Mouse (Mus musculus) adipocyte (in vitro differentiated cells): Measurements from ENCODE around the gene Pknox2.
A peak's percentile ranks its signal among the peaks of the same experiment; 100 is the strongest.

Source experiments
- DNase-seq: peaks from one replicate; pipeline ENCODE4 v3.0.0-alpha.2; 2016; ENCODE audit warnings: low spot score

Gene Pknox2

DNA sequence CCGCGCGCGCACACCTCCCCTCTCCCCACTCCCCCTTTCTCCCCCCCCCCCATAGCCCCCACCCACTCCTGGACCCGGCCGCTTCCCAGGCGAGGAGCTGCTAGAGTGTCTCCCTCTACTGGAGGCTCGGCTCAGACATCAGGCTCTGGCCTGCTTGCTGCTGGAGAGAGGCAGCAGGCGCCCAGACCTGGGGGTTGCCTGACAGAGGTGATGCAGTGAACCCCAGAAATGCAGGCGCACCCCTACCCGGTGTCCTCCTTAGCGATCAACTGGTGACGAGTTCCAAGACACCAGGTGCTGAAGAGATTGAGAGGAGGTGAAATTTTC lies at the start of gene Pknox2:
Pknox2 (minus strand) TSS at position 49 of the 327 bp plus-strand sequence.
- peak; percentile 75 for DNase-seq

DNA sequence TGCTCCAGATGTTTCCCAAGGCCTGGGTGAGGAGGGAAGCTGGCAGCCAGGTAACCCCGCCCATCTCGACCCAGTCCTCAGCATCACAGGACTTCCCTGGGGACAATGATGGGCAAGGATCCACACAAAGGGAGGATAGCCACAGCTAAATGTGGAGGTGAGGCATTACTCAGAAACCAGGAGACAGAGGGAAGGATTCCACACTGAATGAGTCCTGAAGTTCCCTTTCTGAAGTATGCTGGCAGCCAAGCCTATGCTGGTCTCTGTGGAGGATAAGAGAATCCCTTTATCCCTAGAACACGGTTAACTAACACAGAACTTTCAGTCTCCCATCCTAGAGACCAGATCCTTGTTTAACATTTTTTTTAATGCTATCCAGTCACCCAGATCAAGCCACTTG lies 40.8 kb upstream of the Pknox2 start:
- no peak for DNase-seq

DNA sequence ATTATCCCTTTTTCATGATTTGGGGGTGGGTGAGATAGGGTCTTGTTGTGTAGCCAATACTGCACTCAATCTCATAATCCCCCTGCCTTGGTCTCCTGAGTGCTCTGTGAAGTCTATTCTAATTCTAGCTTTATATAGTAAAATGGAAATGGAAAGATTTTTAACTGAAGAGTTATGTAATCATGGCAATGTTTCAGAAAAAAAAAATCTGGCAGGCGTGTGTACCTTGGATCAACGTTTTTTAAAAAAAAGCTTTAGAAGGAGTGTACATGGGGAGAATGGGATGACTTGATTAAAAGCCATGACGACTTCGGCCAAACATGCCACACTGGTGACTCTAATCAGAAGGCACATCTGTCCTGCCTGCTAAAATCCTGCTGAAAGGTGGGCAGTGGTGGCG lies 40.2 kb upstream of the Pknox2 start:
- DNase-seq: no peak

DNA sequence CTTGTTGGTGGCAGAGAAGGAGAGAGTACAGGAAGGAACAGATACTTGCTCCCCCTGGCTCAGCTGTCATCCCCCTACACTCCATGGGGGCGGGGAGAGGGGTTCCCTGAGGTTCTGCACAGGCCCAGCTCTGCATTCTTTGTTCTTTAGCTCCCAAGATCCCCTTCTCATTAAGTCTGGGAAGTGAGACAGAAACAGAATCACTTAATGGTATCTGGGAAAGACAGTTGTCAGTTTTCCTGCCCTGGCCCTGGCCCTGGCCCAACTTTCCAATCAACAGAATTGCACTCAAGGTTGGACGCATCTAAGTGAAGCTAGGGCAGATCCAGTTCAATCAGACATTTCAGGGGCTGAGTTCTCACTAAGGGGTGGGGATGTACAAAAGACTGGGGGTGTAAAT lies 36.0 kb upstream of the Pknox2 start:
- DNase-seq: no peak

DNA sequence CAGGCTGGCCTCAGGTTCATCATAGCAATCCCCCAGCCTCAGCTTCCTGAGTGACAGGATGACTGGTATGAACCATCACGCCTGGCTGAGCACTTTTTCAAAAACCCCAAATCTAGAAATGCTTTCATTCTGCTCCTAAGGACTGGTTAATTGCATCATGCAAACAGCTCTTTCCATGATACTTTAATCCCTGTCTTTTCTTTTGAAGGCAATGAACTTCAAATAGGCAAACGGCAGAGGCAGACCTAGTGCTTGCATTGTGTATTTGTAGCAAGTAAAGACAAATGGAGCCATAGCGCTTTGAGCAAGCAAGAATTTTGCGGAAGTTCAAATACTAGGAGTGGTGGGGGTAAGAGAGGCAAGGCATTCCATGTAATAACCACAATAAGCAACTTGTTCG lies 34.4 kb upstream of the Pknox2 start:
- DNase-seq: no peak

DNA sequence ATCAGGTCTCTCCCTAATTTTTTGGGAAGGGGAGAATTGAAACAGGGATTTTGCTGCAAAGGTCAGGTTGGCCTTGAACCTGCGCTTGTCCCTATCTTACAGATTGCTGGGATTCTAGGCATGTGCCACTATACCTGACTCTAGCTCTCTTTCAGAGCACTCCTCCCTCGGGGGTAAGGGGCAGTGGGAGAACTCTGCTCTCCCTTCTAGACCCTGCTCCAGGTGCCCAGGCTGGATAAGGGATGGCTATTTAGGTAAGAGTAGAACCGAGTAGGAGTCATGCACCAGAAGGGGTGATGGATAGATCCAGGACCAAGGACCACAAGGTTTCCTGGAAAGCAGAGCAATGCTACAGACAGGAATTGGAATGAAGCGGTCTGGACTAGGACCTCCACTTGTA lies 32.4 kb upstream of the Pknox2 start:
- no peak for DNase-seq

DNA sequence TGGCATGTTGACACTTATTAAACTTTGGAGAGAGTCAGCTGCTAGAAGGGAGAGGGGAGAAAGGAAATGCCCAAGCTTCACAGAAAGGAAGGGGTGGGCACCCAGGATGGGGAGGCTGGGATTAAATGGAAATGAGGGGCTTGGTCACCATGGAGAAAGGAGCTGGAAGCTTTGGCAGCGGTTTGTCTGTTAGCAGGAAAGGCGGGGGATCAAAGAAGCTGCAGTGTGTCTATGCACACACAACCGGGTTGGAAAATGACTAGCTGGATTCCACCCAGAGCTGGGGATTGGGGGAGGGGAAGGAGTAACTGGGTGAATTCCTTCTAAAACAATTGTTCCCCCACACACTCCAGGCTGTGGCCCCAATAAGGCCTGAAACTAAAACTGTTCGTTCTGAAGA lies 31.7 kb upstream of the Pknox2 start:
- no peak for DNase-seq

DNA sequence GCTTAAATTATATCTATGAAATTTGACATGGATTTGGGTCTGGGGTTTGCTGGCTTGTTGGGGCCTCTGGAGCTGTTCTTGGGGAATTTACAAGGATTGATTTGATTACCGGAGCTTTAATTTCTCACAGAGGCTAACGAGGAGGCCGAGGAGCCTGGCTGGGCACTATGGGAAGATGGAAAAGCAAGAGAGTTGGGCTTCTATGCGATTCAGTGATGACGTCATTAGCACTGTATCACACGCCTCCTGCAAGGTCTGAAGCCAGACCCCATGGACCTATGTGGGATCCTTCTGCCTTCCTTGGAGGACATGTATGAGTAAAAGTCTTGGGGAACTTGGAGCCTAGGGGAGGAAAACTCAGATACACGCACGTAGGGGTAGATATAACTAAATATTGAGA lies 30.3 kb upstream of the Pknox2 start:
- no peak for DNase-seq

DNA sequence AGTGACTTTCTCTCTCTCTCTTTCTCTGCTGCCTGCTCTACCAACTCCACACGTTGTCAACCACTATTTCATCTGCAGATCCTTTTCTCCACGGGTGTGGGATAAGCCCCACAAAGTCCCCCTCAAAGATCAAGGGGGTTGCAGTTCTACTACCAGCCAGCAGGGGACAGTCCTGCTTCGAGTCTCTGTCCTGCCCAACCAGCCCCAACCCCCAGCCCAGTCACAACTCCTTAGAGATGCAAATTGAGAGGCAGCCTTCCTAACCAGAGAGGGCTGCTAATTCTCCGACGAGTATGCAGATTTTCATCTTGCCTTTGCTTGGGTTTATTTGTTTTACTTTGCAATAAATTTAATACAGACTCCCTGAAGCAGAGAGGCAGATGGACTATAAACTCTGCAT lies 29.9 kb upstream of the Pknox2 start:
- DNase-seq: peak; percentile 45

DNA sequence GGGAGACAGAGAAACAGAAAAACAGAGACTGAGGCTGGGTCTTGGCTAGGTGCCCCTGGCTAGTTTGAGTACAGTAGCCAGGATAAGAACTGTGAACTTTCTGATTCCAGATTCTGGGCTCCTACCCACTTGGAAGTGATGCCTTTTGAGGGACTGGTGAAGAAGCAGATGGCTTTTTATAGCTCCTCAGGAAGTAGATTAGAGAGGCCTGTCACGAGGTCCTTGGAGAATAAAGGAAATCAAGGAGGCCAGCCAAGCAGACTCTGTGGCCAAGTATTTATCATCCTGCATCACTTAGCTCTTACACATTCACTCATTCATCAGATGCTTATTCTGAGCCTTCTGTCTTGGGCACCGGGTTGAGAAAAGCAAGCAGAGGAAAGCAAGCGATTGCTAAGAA lies 28.8 kb upstream of the Pknox2 start:
- no peak for DNase-seq

DNA sequence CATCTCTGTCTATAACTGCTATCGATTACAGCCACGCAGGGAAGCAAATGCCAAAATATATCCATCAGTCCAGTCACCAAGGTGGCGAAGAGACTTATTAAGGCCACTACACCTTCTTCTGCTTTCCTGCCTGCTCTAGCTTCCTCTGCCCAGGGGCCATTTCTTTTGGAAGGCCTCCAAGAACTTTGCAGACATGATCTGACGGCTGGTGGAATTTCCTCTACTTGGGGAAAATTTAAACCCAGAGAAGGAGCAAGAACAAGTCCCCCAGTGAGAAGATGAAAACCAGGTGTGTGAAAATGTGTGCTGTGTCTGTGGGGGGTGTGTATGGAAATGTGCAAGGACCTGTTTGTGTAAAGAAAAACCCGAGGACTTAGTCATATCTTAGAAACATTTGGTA lies 26.2 kb upstream of the Pknox2 start:
- DNase-seq: no peak

DNA sequence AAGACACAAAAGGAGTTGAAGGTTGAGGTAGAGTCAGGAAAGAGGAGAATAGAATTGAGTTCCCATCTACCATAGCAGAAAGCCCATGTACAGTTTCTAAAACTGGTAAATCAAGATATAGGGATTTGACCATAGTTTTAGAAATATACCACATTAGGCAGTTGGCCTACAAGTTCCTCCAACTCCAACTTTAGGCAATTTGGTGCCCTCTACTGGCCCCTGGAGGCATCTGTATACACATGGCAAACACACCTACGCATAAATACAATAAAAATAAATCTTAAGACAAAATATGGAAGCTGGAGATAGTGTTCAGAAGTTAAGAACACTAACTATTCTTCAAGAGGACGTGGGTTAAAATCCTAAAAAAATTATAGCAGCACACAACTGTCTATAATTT lies 19.7 kb upstream of the Pknox2 start:
- no peak for DNase-seq

DNA sequence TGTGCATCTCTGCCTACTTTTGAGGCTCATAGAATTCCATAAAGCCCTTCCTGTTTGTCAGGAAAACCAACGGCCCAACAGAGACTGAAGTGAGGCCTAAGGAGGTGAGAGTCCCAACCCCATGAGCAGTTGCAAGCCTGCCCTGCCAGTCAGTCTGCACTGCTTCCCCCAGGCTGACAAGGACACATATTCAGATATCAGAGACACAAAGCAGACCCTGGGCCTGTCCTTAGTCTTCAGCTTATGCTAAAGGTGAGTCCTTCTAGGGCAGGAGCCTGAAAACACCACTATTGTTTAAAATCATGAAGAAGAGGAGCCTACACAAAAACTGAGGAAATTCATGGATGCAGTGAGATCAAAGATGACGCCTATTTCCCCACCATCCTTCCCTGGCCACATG lies 13.5 kb upstream of the Pknox2 start:
- DNase-seq: no peak

DNA sequence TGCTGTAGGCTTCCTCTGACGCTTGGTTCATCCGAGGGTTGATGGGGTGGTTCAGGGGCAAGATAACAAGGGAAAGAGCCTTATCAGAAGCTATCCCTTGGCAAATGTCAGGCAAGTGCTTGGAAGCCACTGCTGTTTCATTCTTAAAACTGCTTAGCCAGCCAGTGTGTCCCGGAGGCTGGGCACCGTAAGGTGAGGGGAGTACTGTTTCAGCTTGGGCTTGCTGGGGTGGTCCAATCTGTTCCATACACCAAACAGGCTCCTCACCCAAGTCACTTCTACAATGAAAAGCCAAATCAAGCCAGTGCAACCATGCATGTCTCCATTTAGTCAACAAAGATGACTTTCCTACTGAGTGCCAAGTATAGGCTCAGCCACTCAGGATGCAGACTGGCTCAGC lies 679 bp upstream of the Pknox2 start:
- DNase-seq: no peak

DNA sequence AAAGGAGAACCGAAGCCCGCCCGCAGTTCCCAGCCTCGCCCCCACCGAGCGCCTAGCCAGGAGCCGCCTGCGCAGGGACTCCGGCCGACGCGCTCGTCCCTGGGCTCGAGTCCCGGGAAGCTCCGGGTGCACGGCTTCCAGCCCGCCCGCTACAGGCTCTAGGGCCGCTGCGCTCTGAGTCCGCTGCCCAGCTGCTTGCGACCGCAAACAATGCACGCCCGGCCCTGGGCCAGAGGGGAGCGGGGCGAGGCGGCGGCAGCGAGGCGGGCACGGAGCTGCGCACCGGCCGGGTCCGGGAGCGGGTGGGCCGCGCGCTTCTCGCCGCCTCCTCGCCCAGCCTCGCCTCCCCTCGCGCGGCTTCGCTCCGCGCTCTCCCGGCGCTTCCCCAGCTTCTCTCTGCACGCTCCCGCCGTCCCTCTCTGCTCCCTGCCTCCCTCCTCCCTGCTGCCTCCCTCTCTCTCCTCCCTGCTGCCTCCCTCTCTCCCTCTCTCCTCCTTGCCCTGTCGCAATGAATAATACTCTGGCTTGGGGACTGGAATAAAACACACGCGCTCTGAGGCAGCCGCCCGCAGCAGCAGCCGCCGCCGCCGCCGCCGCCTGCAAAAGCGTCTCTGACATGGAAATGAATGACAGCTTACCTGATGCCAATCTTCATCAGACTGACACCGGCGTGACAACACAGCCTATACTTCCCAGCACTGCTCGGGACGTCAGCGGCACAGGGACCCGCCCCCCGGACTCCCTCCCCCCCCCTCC lies 426 bp downstream of the Pknox2 start:
- DNase-seq: peak; percentile 76

DNA sequence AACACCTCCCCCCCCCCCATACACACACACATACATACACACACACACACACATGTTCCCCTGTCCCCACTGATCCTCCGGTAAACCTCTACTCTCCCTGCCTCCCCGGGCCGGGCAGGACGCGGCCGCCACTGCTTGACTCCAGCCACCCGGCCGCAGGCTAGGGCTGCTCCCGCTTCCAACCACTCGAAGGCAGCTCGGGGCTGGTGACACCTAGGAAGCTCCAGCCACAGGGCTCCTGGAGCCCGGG lies 929 bp downstream of the Pknox2 start:
- no peak for DNase-seq

DNA sequence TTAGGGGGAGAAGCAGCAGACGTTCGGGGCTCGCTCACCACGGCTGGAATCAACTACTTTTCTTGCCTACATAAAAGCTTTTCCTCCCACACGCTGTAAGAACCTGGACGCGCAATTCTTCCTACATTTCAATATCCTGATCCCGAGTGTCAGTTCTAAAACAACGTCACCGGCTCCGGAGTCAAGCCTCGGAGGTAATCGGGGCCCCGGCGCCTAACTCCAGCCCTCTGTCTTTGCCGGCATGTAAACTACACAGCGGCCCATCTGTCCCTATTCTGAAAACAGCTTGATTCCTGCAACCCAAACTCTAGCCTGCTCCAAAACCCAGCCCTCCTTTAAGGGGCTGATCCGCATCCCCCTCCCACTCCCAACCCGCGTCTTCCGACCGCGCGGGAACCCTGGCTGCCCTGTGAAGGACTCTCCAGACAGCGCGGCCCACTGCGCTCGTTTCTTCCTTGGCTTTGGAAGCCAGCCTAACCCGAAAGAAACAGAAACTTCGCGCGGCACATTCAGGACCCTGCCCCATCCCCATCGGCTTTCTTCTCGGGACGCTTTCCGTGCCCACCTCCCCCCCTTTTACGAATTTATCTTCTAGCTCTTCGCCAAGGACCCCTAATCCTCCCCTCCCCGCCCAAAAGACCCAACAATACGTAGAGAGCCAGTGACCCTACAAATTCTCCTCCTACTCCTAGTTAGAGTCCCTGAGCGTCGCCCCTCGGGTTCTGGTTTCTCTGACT lies 1.4 kb downstream of the Pknox2 start:
- peak; percentile 24 for DNase-seq

DNA sequence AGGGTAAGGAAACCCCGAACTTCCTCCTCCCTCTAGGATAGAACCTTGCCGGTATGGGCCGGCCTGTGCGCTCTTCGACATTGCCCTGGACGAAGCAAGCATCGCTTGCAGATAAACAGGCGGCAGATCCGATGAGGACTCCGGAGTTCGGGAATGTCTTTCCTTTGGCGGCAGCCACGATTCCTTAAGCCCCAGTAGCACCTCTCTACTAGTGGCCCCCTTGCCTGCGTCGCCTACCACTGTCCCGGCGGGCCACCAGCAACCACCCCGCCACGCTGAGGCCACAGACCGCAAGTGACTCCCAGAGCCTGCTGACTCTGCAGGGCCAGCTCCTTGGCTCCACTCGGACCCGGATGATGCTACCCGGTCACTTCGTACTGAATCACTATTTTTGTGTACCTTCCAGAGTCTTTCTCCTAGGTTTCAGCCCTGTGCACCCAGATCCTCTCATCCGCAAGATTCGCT lies 2.0 kb downstream of the Pknox2 start:
- DNase-seq: no peak

DNA sequence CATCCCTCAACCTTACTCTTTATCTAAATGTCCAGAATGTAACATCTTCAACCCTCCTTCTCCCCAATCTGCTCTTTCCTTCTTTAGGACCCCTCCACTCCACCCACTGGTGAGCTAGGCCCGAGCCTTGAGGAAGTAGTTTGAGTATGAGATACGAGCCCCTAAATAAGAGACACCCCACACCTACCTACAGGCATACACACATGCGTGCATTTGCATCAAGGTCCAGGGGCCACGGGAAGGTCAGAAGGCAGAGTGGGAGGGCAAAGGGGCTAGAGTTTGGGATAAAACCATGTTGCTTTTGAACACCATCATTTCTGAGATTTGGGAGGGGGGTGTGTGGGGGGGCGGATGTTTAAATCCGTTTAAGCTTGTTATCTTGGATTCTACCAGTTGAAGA lies 2.5 kb downstream of the Pknox2 start:
- DNase-seq: no peak

DNA sequence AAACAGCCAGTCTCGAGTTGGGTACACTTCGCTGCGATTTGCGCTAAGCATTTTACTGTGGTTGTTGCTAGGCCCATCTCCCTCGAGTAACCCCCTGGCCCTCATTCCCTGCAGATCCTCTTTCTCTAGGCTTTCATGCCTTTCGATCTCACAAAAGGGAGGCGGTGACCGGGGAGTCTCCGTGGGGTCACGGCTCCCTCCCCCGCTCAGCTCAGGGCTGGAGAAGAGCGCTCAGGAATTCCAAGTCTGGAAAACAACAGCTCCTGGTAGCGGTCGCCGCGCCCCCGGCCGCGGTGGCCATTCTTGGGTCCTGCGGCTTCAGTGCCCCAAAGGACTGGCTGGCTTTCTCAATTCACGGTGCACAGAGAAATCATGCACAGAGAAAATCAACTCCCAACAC lies 3.0 kb downstream of the Pknox2 start:
- DNase-seq: no peak

DNA sequence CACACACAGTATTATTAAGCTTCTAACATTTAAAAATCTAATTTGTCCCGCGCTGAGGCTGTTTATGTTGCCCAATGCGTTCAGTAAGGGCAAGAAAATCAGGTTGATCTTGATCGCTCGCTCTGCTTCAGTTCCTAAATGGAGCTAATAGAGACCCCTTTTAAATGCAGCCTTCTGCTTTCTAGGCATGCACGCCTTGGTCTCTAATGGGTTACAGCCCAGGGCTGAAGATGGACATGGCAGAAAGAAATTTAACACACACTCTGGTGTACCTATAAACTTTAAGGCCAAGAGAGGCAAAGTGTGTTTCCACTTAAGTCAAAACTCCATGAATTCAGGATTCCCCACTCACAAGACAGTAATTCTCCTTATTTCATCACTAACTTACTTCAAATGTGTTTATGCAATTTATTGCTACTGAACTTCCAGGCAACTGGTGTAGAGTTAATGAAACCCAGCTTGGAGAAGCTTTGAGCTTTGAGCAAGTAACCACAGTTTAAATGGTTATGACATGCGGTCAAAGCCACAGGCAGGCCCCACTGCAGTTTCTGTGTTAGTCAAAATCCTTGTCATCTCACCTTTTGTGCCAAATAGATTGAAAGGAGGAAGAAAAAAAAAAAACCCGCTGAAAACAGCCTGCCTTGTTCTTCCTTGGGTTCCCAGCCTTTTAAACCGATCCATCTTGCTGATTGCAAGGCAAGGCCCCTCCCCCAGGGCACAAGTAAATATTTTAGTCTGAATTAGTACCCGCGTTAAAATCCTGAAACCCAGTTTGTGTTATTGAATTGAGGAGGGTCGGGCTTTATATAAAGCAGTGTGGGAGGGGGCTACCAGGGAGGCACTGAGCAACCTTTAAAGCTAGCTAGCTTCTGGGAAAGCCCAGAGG lies 3.9 kb downstream of the Pknox2 start:
- no peak for DNase-seq

DNA sequence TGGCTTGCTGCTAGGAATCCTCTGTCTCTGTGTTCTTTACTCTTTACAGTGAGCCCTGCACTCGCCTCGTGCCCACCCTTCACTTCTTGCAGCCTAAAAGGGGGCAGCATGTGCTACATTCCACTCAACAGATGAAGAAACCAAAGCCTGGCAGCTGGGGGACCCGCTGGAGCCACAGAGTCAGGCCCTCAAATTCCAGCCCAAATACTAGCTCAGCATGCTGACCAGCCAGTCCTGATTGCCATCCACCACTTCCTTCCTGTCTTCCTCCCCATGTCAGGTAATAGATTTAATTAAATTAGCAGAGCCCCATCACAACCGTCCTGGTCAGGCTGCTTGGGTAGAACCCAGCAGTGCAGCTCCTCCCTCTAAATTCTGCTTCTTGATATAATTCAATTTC lies 5.1 kb downstream of the Pknox2 start:
- DNase-seq: no peak

DNA sequence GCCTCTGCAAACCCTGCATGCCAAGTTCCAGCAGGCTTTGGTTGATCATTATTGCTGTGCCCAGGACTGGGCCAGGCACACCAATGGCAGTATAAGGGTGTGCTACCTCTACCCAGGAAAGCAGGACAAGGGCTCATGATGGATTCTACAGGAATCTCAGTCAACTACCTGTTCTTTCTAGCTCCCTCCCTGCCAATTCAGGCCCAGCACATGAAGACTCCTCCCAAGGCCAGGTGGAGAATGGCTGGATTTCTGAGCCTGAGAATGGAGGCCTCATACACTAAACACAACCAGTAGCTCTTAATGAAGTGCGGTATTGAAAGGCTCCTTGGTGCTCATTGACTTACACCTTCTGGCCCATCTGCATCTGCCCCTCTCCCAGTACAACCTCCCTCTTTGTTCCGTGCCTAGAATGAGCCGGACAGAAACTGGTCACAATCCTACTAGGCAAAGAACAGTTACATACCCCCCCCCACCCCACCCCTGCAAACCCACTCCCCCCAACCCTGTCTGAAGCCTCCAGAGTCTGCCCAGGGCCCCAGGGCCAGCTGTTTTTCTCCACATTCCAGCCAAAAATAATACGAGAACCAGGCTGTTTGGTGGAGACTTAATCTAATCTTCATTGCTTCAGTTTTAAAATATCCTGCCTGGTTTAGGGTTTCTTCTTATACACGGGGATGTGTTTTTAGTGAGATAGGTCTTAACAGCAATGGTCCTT lies 6.6 kb downstream of the Pknox2 start:
- no peak for DNase-seq
